Mouse (Mus musculus): ENCODE data around the gene Ndufa5. TPM values are rescaled to one million over a fixed set of nuclear protein-coding genes. Genes with fewer than 3 reads are reported as not detected.

The Ndufa5 gene
- polyA plus RNA-seq (2012): 5.2 and 9.3 TPM in 2 replicates

GRCm38 (mm10) chr6:24527155-24528063 lies at the start of gene Ndufa5:
TSS of gene Ndufa5 (minus strand) at chr6:24528013.

GRCm38 (mm10) chr6:24528064-24528243 lies 141 bp upstream of the Ndufa5 start, which contains the start of gene Asb15:
TSS of gene Asb15 (plus strand) at chr6:24528144.

GRCm38 (mm10) chr6:24514552-24515284 lies 13.1 kb downstream of the Ndufa5 start, which contains the start of gene Iqub:
TSS of gene Iqub (minus strand) at chr6:24515067.

Other genes starting within 250 kb of the Ndufa5 start
- not detected in 2 replicates for gene Iqub, start 12.9 kb downstream of the Ndufa5 start, polyA plus RNA-seq (2012)
- not detected in 2 replicates for gene Asb15, start 131 bp upstream of the Ndufa5 start, polyA plus RNA-seq (2012)
- gene Lmod2, start 69.7 kb upstream of the Ndufa5 start, polyA plus RNA-seq (2012): not detected in 2 replicates
- gene Wasl, start 137.0 kb upstream of the Ndufa5 start, polyA plus RNA-seq (2012): 42.8 and 61.2 TPM in 2 replicates
- gene Hyal6, start 205.2 kb upstream of the Ndufa5 start, polyA plus RNA-seq (2012): not detected in 2 replicates
- not detected in 2 replicates for gene Hyal4, start 220.3 kb upstream of the Ndufa5 start, polyA plus RNA-seq (2012)

Measured in megakaryocyte-erythroid progenitor cell, adult 5 weeks (primary cell).